ENCODE assay signal across 22 mouse cellular contexts in the genomic region with DNA sequence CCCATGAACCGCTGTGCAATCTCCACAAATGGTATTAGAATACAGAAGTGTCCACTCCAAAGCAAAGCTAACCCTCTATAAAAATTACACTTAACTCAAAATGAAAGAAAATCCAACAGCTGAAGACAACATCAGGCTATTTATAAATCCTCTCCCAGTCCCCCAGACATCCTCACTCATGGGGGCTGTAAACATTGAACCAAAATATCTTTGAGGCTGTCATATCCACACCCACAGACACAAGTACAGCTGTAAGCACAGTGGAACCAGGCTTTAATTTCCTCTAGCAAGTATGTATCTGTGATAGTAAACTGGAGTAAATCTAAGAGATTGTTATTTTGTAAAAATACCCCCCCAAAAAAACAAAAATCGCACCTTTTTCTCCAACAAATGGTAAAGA.
"Had no signal": no experiment of that assay in that cellular context is flagged by ENCODE, and none has a peak within 500 bp of the region (broad histone marks: within the 10 kb centered on the region; RNA-seq: fewer than 3 reads in every experiment).

No protein-coding gene starts in this region.

- DNase-seq: gastrocnemius, postnatal 25 days; heart, adult 18-20 months; heart, postnatal 10 days; heart, postnatal 4 days; kidney, adult 2 months; kidney, adult 9 months; kidney, postnatal 14 days; kidney, postnatal 36 days; layer of hippocampus, adult 9-11 months; layer of hippocampus, postnatal 36 days; left cerebral cortex, postnatal 4 days had no signal

- H3K4me3 ChIP-seq: heart, embryonic 10.5 days; heart, embryonic 12.5 days; hindbrain, embryonic 10.5 days; hindbrain, embryonic 12.5 days; intestine, embryonic 15.5 days; kidney, embryonic 15.5 days; limb, embryonic 13.5 days; limb, embryonic 15.5 days; liver, embryonic 12.5 days had no signal

- H3K4me2 ChIP-seq: heart, embryonic 12.5 days; hindbrain, embryonic 12.5 days; hindbrain, embryonic 14.5 days; intestine, embryonic 15.5 days; kidney, embryonic 15.5 days; limb, embryonic 13.5 days; limb, embryonic 15.5 days; liver, embryonic 12.5 days had no signal

- H3K27ac ChIP-seq: heart, embryonic 10.5 days; hindbrain, embryonic 10.5 days; hindbrain, embryonic 12.5 days; hindbrain, embryonic 14.5 days; intestine, embryonic 15.5 days; kidney, embryonic 15.5 days; kidney, postnatal 0 days; limb, embryonic 13.5 days; limb, embryonic 15.5 days; liver, embryonic 12.5 days had no signal

- H3K36me3 ChIP-seq: intestine, embryonic 15.5 days had no signal

- H3K27me3 ChIP-seq: heart, embryonic 12.5 days; hindbrain, embryonic 12.5 days; intestine, embryonic 15.5 days; kidney, embryonic 15.5 days; limb, embryonic 13.5 days; limb, embryonic 15.5 days; liver, embryonic 12.5 days had no signal
